Mouse (Mus musculus): ENCODE measurements at regions not wholly inside any gene's neighbourhood (a gene's known extent, or its start where the extent isn't known, plus 50 kb on each side); places are given as distances from the start of the nearest gene placed in this dataset.

DNA sequence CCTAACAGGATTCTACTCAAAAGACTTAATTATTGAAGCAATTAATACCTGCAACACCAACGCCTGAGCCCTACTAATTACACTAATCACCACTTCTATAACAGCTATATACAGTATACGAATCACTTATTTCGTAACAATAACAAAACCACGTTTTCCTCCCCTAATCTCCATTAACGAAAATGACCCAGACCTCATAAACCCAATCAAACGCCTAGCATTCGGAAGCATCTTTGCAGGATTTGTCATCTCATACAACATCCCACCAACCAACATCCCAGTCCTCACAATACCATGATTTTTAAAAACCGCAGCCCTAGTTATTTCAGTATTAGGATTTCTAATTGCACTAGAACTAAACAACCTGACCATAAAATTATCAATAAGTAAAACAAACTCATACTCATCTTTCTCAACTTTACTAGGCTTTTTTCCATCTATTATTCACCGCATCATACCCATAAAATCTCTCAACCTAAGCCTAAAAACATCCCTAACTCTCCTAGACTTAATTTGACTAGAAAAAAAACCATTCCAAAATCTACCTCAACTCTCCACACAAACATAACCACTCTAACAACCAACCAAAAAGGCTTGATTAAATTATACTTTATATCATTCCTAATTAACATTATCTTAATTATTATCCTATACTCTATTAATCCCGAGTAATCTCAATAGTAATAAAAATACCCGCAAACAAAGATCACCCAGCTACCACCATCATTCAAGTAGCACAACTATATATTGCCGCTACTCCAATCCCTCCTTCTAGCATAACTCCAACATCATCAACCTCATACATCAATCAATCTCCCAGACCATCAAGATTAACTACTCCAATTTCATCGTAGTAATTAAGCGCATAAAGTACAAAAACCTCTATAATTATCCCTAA is 830.9 kb upstream of the Tyrp1 start:
- 94% methylated on average over 14 of the region's 14 CpGs for WGBS
- ATAC-seq (ENCODE audit: low FRiP score, low TSS enrichment), result peak; percentile 100
- H3K4me1 ChIP-seq (ENCODE audit: control insufficient read depth, insufficient read depth, low read length), result no peaks in the 10 kb centered on the region
- H3K4me3 ChIP-seq (ENCODE audit: low read length), result no peak overlapping the region
- no peaks in the 10 kb centered on the region for H3K27me3 ChIP-seq (ENCODE audit: control insufficient read depth, insufficient read depth, low read length)
- no peak overlapping the region for H3K4me2 ChIP-seq (replicated peaks; ENCODE audit: low read depth, low read length)
- no peak overlapping the region for H3K9ac ChIP-seq (ENCODE audit: low read depth, low read length)
- no peak overlapping the region for H3K27ac ChIP-seq (ENCODE audit: low read depth, low read length)
- H3K36me3 ChIP-seq (ENCODE audit: control insufficient read depth, insufficient read depth, low read length), result no peaks in the 10 kb centered on the region
- H3K9me3 ChIP-seq (ENCODE audit: control insufficient read depth, low read length), result no peaks in the 10 kb centered on the region

GRCm38 (mm10) chr4:80003636-80004365 is 830.1 kb upstream of the Tyrp1 start:
- Histone ChIP-seq H3K4me1 (ENCODE audit: control insufficient read depth, insufficient read depth, low read length) (no peaks in the 10 kb centered on the region), H3K4me2 (replicated peaks; ENCODE audit: low read depth, low read length) (no peak overlapping the region), H3K9me3 (ENCODE audit: control insufficient read depth, low read length) (no peaks in the 10 kb centered on the region), H3K36me3 (ENCODE audit: control insufficient read depth, insufficient read depth, low read length) (no peaks in the 10 kb centered on the region), H3K9ac (ENCODE audit: low read depth, low read length) (no peak overlapping the region), H3K27ac (ENCODE audit: low read depth, low read length) (no peak overlapping the region), H3K27me3 (ENCODE audit: control insufficient read depth, insufficient read depth, low read length) (no peaks in the 10 kb centered on the region), H3K4me3 (ENCODE audit: low read length) (no peak overlapping the region)
- 87% methylated on average over 13 of the region's 13 CpGs for WGBS
- peak; percentile 95 for ATAC-seq (ENCODE audit: low FRiP score, low TSS enrichment)

GRCm38 (mm10) chr4:80004366-80004700 is 829.6 kb upstream of the Tyrp1 start:
- 84% methylated on average over 4 of the region's 4 CpGs for WGBS
- ATAC-seq (ENCODE audit: low FRiP score, low TSS enrichment), result no peak

DNA sequence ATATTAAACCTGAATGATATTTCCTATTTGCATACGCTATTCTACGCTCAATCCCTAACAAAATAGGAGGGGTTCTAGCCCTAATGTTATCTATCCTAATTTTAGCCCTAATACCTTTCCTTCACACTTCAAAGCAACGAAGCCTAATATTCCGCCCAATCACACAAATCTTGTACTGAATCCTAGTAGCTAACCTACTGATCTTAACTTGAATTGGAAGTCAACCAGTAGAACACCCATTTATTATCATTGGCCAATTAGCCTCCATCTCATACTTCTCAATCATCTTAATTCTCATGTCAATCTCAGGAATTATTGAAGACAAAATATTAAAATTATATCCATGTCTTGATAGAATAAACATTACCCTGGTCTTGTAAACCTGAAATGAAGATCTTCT is 829.1 kb upstream of the Tyrp1 start:
- H3K27me3 ChIP-seq (ENCODE audit: control insufficient read depth, insufficient read depth, low read length), result no peaks in the 10 kb centered on the region
- 97% methylated on average over 4 of the region's 4 CpGs for WGBS
- ATAC-seq (ENCODE audit: low FRiP score, low TSS enrichment), result no peak
- H3K4me2 ChIP-seq (replicated peaks; ENCODE audit: low read depth, low read length), result no peak overlapping the region
- no peak overlapping the region for H3K27ac ChIP-seq (ENCODE audit: low read depth, low read length)
- no peaks in the 10 kb centered on the region for H3K9me3 ChIP-seq (ENCODE audit: control insufficient read depth, low read length)
- no peaks in the 10 kb centered on the region for H3K4me1 ChIP-seq (ENCODE audit: control insufficient read depth, insufficient read depth, low read length)
- H3K36me3 ChIP-seq (ENCODE audit: control insufficient read depth, insufficient read depth, low read length), result no peaks in the 10 kb centered on the region
- no peak overlapping the region for H3K9ac ChIP-seq (ENCODE audit: low read depth, low read length)
- H3K4me3 ChIP-seq (ENCODE audit: low read length), result no peak overlapping the region

More at GRCm38 (mm10) chr4:80004366-80004700, 829.6 kb upstream of the Tyrp1 start:
- no peak overlapping the region for H3K9ac ChIP-seq (ENCODE audit: low read depth, low read length)
- no peaks in the 10 kb centered on the region for H3K27me3 ChIP-seq (ENCODE audit: control insufficient read depth, insufficient read depth, low read length)
- no peak overlapping the region for H3K4me3 ChIP-seq (ENCODE audit: low read length)
- no peaks in the 10 kb centered on the region for H3K36me3 ChIP-seq (ENCODE audit: control insufficient read depth, insufficient read depth, low read length)
- no peak overlapping the region for H3K27ac ChIP-seq (ENCODE audit: low read depth, low read length)
- no peaks in the 10 kb centered on the region for H3K9me3 ChIP-seq (ENCODE audit: control insufficient read depth, low read length)
- H3K4me1 ChIP-seq (ENCODE audit: control insufficient read depth, insufficient read depth, low read length), result no peaks in the 10 kb centered on the region
- no peak overlapping the region for H3K4me2 ChIP-seq (replicated peaks; ENCODE audit: low read depth, low read length)

GRCm38 (mm10) chr4:80027876-80028275 is 806.0 kb upstream of the Tyrp1 start:
- no peaks in the 10 kb centered on the region for H3K4me1 ChIP-seq (ENCODE audit: control insufficient read depth, insufficient read depth, low read length)
- H3K36me3 ChIP-seq (ENCODE audit: control insufficient read depth, insufficient read depth, low read length), result no peaks in the 10 kb centered on the region
- ATAC-seq (ENCODE audit: low FRiP score, low TSS enrichment), result no peak
- H3K27ac ChIP-seq (ENCODE audit: low read depth, low read length), result no peak overlapping the region
- no peaks in the 10 kb centered on the region for H3K27me3 ChIP-seq (ENCODE audit: control insufficient read depth, insufficient read depth, low read length)
- H3K4me2 ChIP-seq (replicated peaks; ENCODE audit: low read depth, low read length), result no peak overlapping the region
- no peaks in the 10 kb centered on the region for H3K9me3 ChIP-seq (ENCODE audit: control insufficient read depth, low read length)
- no peak overlapping the region for H3K9ac ChIP-seq (ENCODE audit: low read depth, low read length)
- WGBS, result 68% methylated on average over 3 of the region's 3 CpGs
- no peak overlapping the region for H3K4me3 ChIP-seq (ENCODE audit: low read length)

GRCm38 (mm10) chr4:80047956-80048355 is 786.0 kb upstream of the Tyrp1 start:
- Histone ChIP-seq H3K9me3 (ENCODE audit: control insufficient read depth, low read length) (no peaks in the 10 kb centered on the region), H3K27ac (ENCODE audit: low read depth, low read length) (no peak overlapping the region), H3K4me3 (ENCODE audit: low read length) (no peak overlapping the region), H3K9ac (ENCODE audit: low read depth, low read length) (no peak overlapping the region), H3K4me2 (replicated peaks; ENCODE audit: low read depth, low read length) (no peak overlapping the region), H3K27me3 (ENCODE audit: control insufficient read depth, insufficient read depth, low read length) (no peaks in the 10 kb centered on the region), H3K4me1 (ENCODE audit: control insufficient read depth, insufficient read depth, low read length) (no peaks in the 10 kb centered on the region), H3K36me3 (ENCODE audit: control insufficient read depth, insufficient read depth, low read length) (no peaks in the 10 kb centered on the region)
- no peak for ATAC-seq (ENCODE audit: low FRiP score, low TSS enrichment)
- WGBS, result 75% methylated on average over 6 of the region's 6 CpGs
